Mouse (Mus musculus) central nervous system, embryonic 11.5 days (tissue): ENCODE data around the gene Olfr1426. TPM values are rescaled to one million over a fixed set of nuclear protein-coding genes. Genes with fewer than 3 reads are reported as not detected.

Experiments used
- polyA plus RNA-seq: library from polyadenylated mRNA; depleted of rRNA; stranded (reverse); fragments of >200 nt; gene quantifications from 2 replicates; pipeline ENCODE4 v1.2.3, GENCODE M21; 2012; rRNA removed

Olfr1426 gene
- polyA plus RNA-seq: not detected in 2 replicates

GRCm38 (mm10) chr19:12091913-12092312 lies at the start of gene Olfr1426:
Olfr1426 (minus strand) TSS chr19:12092013.

GRCm38 (mm10) chr19:12123103-12123502 lies 31.3 kb upstream of the Olfr1426 start, which contains the start of gene Olfr76:
Olfr76 (minus strand) TSS chr19:12123203.

GRCm38 (mm10) chr19:12115797-12116196 lies 24.0 kb upstream of the Olfr1426 start, which contains the start of gene Olfr1428:
Olfr1428 (minus strand) TSS chr19:12115897.

GRCm38 (mm10) chr19:12103234-12103633 lies 11.4 kb upstream of the Olfr1426 start, which contains the start of gene Olfr1427:
Olfr1427 (minus strand) TSS chr19:12103334.

GRCm38 (mm10) chr19:12077631-12078030 lies 14.2 kb downstream of the Olfr1426 start, which contains the start of gene Olfr1425:
Olfr1425 (minus strand) TSS chr19:12077731.

GRCm38 (mm10) chr19:12062582-12062981 lies 29.2 kb downstream of the Olfr1426 start, which contains the start of gene Olfr1424:
Olfr1424 (minus strand) TSS chr19:12062682.

GRCm38 (mm10) chr19:12041217-12041616 lies 50.6 kb downstream of the Olfr1426 start, which contains the start of gene Olfr1423:
Olfr1423 (minus strand) TSS chr19:12041317.

Other genes starting within 250 kb of the Olfr1426 start
- gene Olfr1418, start 230.9 kb downstream of the Olfr1426 start, polyA plus RNA-seq: not detected in 2 replicates
- gene Olfr1419, start 216.9 kb downstream of the Olfr1426 start, polyA plus RNA-seq: not detected in 2 replicates
- not detected in 2 replicates for gene Olfr1420, start 205.4 kb downstream of the Olfr1426 start, polyA plus RNA-seq
- gene Patl1, start 179.6 kb downstream of the Olfr1426 start, polyA plus RNA-seq: 27.2 and 36.1 TPM in 2 replicates
- 32.7 and 32.9 TPM in 2 replicates for gene Osbp, start 126.1 kb downstream of the Olfr1426 start, polyA plus RNA-seq
- gene Olfr1423, start 50.7 kb downstream of the Olfr1426 start, polyA plus RNA-seq: 0.01 TPM in 1 of 2 replicates, not detected in the other
- not detected in 2 replicates for gene Olfr1424, start 29.3 kb downstream of the Olfr1426 start, polyA plus RNA-seq
- not detected in 2 replicates for gene Olfr1425, start 14.3 kb downstream of the Olfr1426 start, polyA plus RNA-seq
- not detected in 2 replicates for gene Olfr1427, start 11.3 kb upstream of the Olfr1426 start, polyA plus RNA-seq
- gene Olfr1428, start 23.9 kb upstream of the Olfr1426 start, polyA plus RNA-seq: not detected in 2 replicates
- not detected in 2 replicates for gene Olfr76, start 31.2 kb upstream of the Olfr1426 start, polyA plus RNA-seq
- not detected in 2 replicates for gene Olfr1555-ps1, start 78.1 kb upstream of the Olfr1426 start, polyA plus RNA-seq
- gene Olfr1431, start 108.6 kb upstream of the Olfr1426 start, polyA plus RNA-seq: not detected in 2 replicates
- not detected in 2 replicates for gene Olfr1432, start 140.6 kb upstream of the Olfr1426 start, polyA plus RNA-seq
- gene Olfr262, start 149.6 kb upstream of the Olfr1426 start, polyA plus RNA-seq: not detected in 2 replicates
- not detected in 2 replicates for gene Olfr235, start 169.0 kb upstream of the Olfr1426 start, polyA plus RNA-seq
- gene Olfr1434, start 187.8 kb upstream of the Olfr1426 start, polyA plus RNA-seq: not detected in 2 replicates
- gene Olfr1436, start 207.1 kb upstream of the Olfr1426 start, polyA plus RNA-seq: not detected in 2 replicates
- gene Olfr1437, start 233.1 kb upstream of the Olfr1426 start, polyA plus RNA-seq: not detected in 2 replicates
- gene Olfr1438-ps1, start 243.9 kb upstream of the Olfr1426 start, polyA plus RNA-seq: not detected in 2 replicates